Mouse (Mus musculus): ENCODE measurements around the gene Gfap.

Gene Gfap

GRCm38 (mm10) chr11:102896641-102897040, 4.1 kb downstream of the Gfap start:
- DNase-seq (ENCODE audit: low spot score in 2 of 2): peak in 1 of 2 experiments; percentile 35

GRCm38 (mm10) chr11:102895779-102896178, 4.9 kb downstream of the Gfap start:
- no peak for DNase-seq (ENCODE audit: low spot score in 2 of 2)

- DNase-seq (ENCODE audit: low spot score in 2 of 2): no peak
Observed at GRCm38 (mm10) chr11:102894716-102895115, 6.0 kb downstream of the Gfap start.

- peak in 1 of 2 experiments; percentile 61 for DNase-seq (ENCODE audit: low spot score in 2 of 2)
Observed at GRCm38 (mm10) chr11:102893015-102893651, 7.6 kb downstream of the Gfap start.

- DNase-seq (ENCODE audit: low spot score in 2 of 2): no peak
Observed at GRCm38 (mm10) chr11:102890096-102890495, 10.6 kb downstream of the Gfap start.

GRCm38 (mm10) chr11:102888135-102888534, 12.6 kb downstream of the Gfap start:
- no peak for DNase-seq (ENCODE audit: low spot score in 2 of 2)

GRCm38 (mm10) chr11:102887433-102887832, 13.3 kb downstream of the Gfap start:
- no peak for DNase-seq (ENCODE audit: low spot score in 2 of 2)

- no peak for DNase-seq (ENCODE audit: low spot score in 2 of 2)
Observed at GRCm38 (mm10) chr11:102884616-102885219, 16.0 kb downstream of the Gfap start, which contains the start of gene Fam187a. TSS of gene Fam187a (plus strand) at chr11:102885169.

- no peak for DNase-seq (ENCODE audit: low spot score in 2 of 2)
Observed at GRCm38 (mm10) chr11:102881314-102882198, 19.2 kb downstream of the Gfap start.

GRCm38 (mm10) chr11:102880585-102881313, 20.0 kb downstream of the Gfap start, which contains the start of the genes Eftud2 and Ccdc103:
TSS of gene Eftud2 (minus strand) at chr11:102880985.
TSS of gene Ccdc103 (plus strand) at chr11:102881204.
- peak; percentile 81 to 89 for DNase-seq (ENCODE audit: low spot score in 2 of 2)

- no peak for DNase-seq (ENCODE audit: low spot score in 2 of 2)
Observed at GRCm38 (mm10) chr11:102879558-102879957, 21.2 kb downstream of the Gfap start.

GRCm38 (mm10) chr11:102874801-102875334, 25.8 kb downstream of the Gfap start:
- no peak for DNase-seq (ENCODE audit: low spot score in 2 of 2)

GRCm38 (mm10) chr11:102864272-102864671, 36.4 kb downstream of the Gfap start:
- peak in 1 of 2 experiments; percentile 66 for DNase-seq (ENCODE audit: low spot score in 2 of 2)

GRCm38 (mm10) chr11:102859933-102860332, 40.8 kb downstream of the Gfap start:
- peak in 1 of 2 experiments; percentile 26 for DNase-seq (ENCODE audit: low spot score in 2 of 2)

- peak in 1 of 2 experiments; percentile 34 for DNase-seq (ENCODE audit: low spot score in 2 of 2)
Observed at GRCm38 (mm10) chr11:102858951-102859350, 41.8 kb downstream of the Gfap start.

GRCm38 (mm10) chr11:102855941-102856340, 44.8 kb downstream of the Gfap start:
- no peak for DNase-seq (ENCODE audit: low spot score in 2 of 2)

- no peak for DNase-seq (ENCODE audit: low spot score in 2 of 2)
Observed at GRCm38 (mm10) chr11:102853760-102854159, 47.0 kb downstream of the Gfap start.

- peak in 1 of 2 experiments; percentile 62 for DNase-seq (ENCODE audit: low spot score in 2 of 2)
Observed at GRCm38 (mm10) chr11:102851883-102852282, 48.8 kb downstream of the Gfap start.

- DNase-seq (ENCODE audit: low spot score in 2 of 2): no peak
Observed at GRCm38 (mm10) chr11:102845926-102846325, 54.8 kb downstream of the Gfap start.

- DNase-seq (ENCODE audit: low spot score in 2 of 2): no peak
Observed at GRCm38 (mm10) chr11:102838616-102839150, 62.0 kb downstream of the Gfap start.

- DNase-seq (ENCODE audit: low spot score in 2 of 2): no peak
Observed at GRCm38 (mm10) chr11:102838126-102838525, 62.6 kb downstream of the Gfap start.
